ENCODE assay signal across 30 mouse cellular contexts in the genomic region with DNA sequence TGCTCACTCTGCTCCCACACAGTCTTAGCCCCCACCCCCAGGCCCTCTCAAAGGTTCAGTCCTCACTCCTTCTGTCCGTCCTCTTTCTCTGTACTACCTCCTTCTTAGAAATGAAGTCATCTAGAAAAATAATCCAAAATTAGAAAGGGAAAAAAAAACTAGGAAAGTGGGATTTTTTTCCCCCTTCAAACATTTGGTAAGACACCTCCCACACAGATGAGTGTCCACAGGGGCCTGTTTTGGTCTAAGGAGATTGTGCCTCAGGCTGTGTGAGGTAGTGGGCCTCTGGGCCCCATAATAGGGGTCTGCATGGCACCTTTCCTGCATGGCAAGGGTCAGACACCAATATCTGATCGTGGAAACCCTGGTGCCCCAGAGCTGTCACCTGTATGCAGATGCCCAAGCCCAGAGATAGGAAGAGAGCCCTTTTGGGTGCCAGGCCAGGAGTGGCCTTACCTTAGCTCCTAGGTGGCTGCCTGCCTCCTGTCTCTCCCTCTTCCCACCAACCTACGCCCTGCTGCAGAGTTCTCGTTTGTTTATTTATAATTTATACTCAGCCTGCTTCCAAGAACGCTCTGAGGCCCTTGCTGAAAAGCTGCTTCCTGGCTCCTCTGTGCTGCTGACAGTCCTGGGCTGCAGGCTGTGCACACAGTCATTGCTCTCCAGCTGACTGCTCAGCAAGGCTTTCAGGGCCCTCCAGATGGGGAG. TPM values are rescaled to one million over a fixed set of nuclear protein-coding genes. Genes with fewer than 3 reads are reported as not detected.
DNase-seq lines count a peak whose midpoint lies in the region; ATAC-seq and TF ChIP-seq lines count a peak whose summit lies in the region.
"Had no signal": no experiment of that assay in that cellular context is flagged by ENCODE, and none has a peak within 500 bp of the region (broad histone marks: within the 10 kb centered on the region; RNA-seq: fewer than 3 reads in every experiment).

No protein-coding gene starts in this region.

- H3K27me3 ChIP-seq in intestine, postnatal 0 days (replicated peaks; ENCODE audit: control insufficient read depth, insufficient read depth, low read length) = peaks cover 9% of the 10 kb centered on the region; the same call in 1 of the 2 replicates
- H3K27me3 ChIP-seq in intestine, embryonic 15.5 days (replicated peaks) = peaks cover 14% of the 10 kb centered on the region; the same call in 1 of the 2 replicates
- peaks cover 5% of the 10 kb centered on the region; the same call in 1 of the 2 replicates for H3K27me3 ChIP-seq in lung, embryonic 14.5 days (ENCODE audit: insufficient read depth, low read length)
- H3K27me3 ChIP-seq in lung, postnatal 0 days (replicated peaks; ENCODE audit: insufficient read depth, low read length) = 0 out of 2 replicates have a peak, but pooled peaks cover under 1% of the 10 kb centered on the region
- H3K27me3 ChIP-seq: forebrain, embryonic 15.5 days; hindbrain, embryonic 15.5 days had no signal

- no peak overlapping the region for H3K4me2 ChIP-seq in intestine, postnatal 0 days (replicated peaks; ENCODE audit: low read depth)
- H3K4me2 ChIP-seq in intestine, embryonic 15.5 days (replicated peaks) = no peak overlapping the region
- H3K4me2 ChIP-seq in lung, embryonic 14.5 days = no peak overlapping the region
- H3K4me2 ChIP-seq in lung, postnatal 0 days (replicated peaks; ENCODE audit: low read depth, low read length) = no peak overlapping the region
- H3K4me2 ChIP-seq: embryonic facial prominence, embryonic 13.5 days; forebrain, embryonic 15.5 days; heart, embryonic 13.5 days; hindbrain, embryonic 15.5 days; limb, embryonic 13.5 days; liver, embryonic 11.5 days had no signal

- H3K4me1 ChIP-seq in intestine, postnatal 0 days (replicated peaks; ENCODE audit: control insufficient read depth, insufficient read depth, low read length) = 0 out of 2 replicates have a peak, but pooled peaks cover 8% of the 10 kb centered on the region
- H3K4me1 ChIP-seq in intestine, embryonic 15.5 days (replicated peaks) = peaks cover 10% of the 10 kb centered on the region; the same call in 1 of the 2 replicates
- no peaks in the 10 kb centered on the region for H3K4me1 ChIP-seq in lung, embryonic 14.5 days (ENCODE audit: insufficient read depth)
- H3K4me1 ChIP-seq in lung, postnatal 0 days (ENCODE audit: insufficient read depth, low read depth, low read length) = no peaks in the 10 kb centered on the region

- no peak overlapping the region for H3K9ac ChIP-seq in intestine, postnatal 0 days (ENCODE audit: low read depth, low read length)
- H3K9ac ChIP-seq in intestine, embryonic 15.5 days = no peak overlapping the region
- H3K9ac ChIP-seq in lung, embryonic 14.5 days = peak overlapping the region; percentile 11; the same call in 1 of the 2 replicates
- no peak overlapping the region for H3K9ac ChIP-seq in lung, postnatal 0 days (replicated peaks; ENCODE audit: low read depth)
- H3K9ac ChIP-seq: embryonic facial prominence, embryonic 13.5 days; forebrain, embryonic 15.5 days; heart, embryonic 13.5 days; hindbrain, embryonic 15.5 days; limb, embryonic 13.5 days had no signal

- TF ChIP-seq EP300 in lung, postnatal 0 days (IDR thresholded peaks at IDR 0.05) = no peak

- H3K27ac ChIP-seq in intestine, postnatal 0 days (ENCODE audit: low read depth, low read length) = peak overlapping the region; percentile 31
- H3K27ac ChIP-seq in intestine, embryonic 15.5 days = no peak overlapping the region
- H3K27ac ChIP-seq in lung, embryonic 14.5 days (ENCODE audit: low read depth) = no peak overlapping the region
- H3K27ac ChIP-seq in lung, postnatal 0 days (ENCODE audit: low read length) = no peak overlapping the region
- H3K27ac ChIP-seq: embryonic facial prominence, embryonic 13.5 days; forebrain, embryonic 10.5 days; forebrain, embryonic 15.5 days; heart, embryonic 13.5 days; hindbrain, embryonic 10.5 days; hindbrain, embryonic 15.5 days; limb, embryonic 13.5 days; macrophage; stomach, postnatal 0 days had no signal

- H3K4me3 ChIP-seq in intestine, postnatal 0 days (ENCODE audit: low read depth, low read length) = no peak overlapping the region
- H3K4me3 ChIP-seq in intestine, embryonic 15.5 days (replicated peaks) = no peak overlapping the region
- H3K4me3 ChIP-seq in lung, embryonic 14.5 days (ENCODE audit: low read depth, low read length) = no peak overlapping the region
- H3K4me3 ChIP-seq in lung, postnatal 0 days (ENCODE audit: low read depth, low read length) = no peak overlapping the region
- H3K4me3 ChIP-seq: embryonic facial prominence, embryonic 13.5 days; forebrain, embryonic 10.5 days; forebrain, embryonic 15.5 days; heart, embryonic 13.5 days; hindbrain, embryonic 10.5 days; hindbrain, embryonic 15.5 days; limb, embryonic 13.5 days had no signal

- ATAC-seq in intestine, postnatal 0 days = peak; percentile 23; the same call in 1 of the 2 replicates
- no peak for ATAC-seq in intestine, embryonic 15.5 days
- ATAC-seq in lung, embryonic 14.5 days (ENCODE audit: insufficient read depth) = no peak
- ATAC-seq in lung, postnatal 0 days = no peak
- ATAC-seq: forebrain, embryonic 15.5 days; Patski had no signal

- no peaks in the 10 kb centered on the region for H3K36me3 ChIP-seq in intestine, postnatal 0 days (ENCODE audit: control insufficient read depth, insufficient read depth)
- no peaks in the 10 kb centered on the region for H3K36me3 ChIP-seq in intestine, embryonic 15.5 days
- no peaks in the 10 kb centered on the region for H3K36me3 ChIP-seq in lung, embryonic 14.5 days (ENCODE audit: insufficient read depth)
- H3K36me3 ChIP-seq in lung, postnatal 0 days (ENCODE audit: insufficient read depth, low read length) = no peaks in the 10 kb centered on the region
- H3K36me3 ChIP-seq: embryonic facial prominence, embryonic 13.5 days; forebrain, embryonic 10.5 days; forebrain, embryonic 15.5 days; G1E; heart, embryonic 13.5 days; hindbrain, embryonic 10.5 days; hindbrain, embryonic 15.5 days; limb, embryonic 13.5 days had no signal

- H3K9me3 ChIP-seq in intestine, postnatal 0 days (ENCODE audit: control insufficient read depth) = no peaks in the 10 kb centered on the region
- no peaks in the 10 kb centered on the region for H3K9me3 ChIP-seq in intestine, embryonic 15.5 days
- no peaks in the 10 kb centered on the region for H3K9me3 ChIP-seq in lung, embryonic 14.5 days (ENCODE audit: low read depth, low read length)
- H3K9me3 ChIP-seq in lung, postnatal 0 days (ENCODE audit: low read length) = no peaks in the 10 kb centered on the region
- H3K9me3 ChIP-seq: embryonic facial prominence, embryonic 13.5 days; forebrain, embryonic 10.5 days; forebrain, embryonic 15.5 days; heart, embryonic 13.5 days; hindbrain, embryonic 10.5 days; hindbrain, embryonic 15.5 days had no signal

- TF ChIP-seq CTCF in intestine, postnatal 0 days (IDR thresholded peaks at IDR 0.05; ENCODE audit: low read depth) = no peak
- no peak for TF ChIP-seq CTCF in lung, embryonic 14.5 days (IDR thresholded peaks at IDR 0.05; ENCODE audit: low read depth)
- TF ChIP-seq CTCF in lung, postnatal 0 days (IDR thresholded peaks at IDR 0.05) = no peak

- WGBS in intestine, postnatal 0 days = 38% methylated on average over 5 of the region's 5 CpGs
- WGBS in intestine, embryonic 15.5 days = 48% methylated on average over 5 of the region's 5 CpGs
- WGBS in lung, embryonic 14.5 days = 32% methylated on average over 5 of the region's 5 CpGs
- 34% methylated on average over 5 of the region's 5 CpGs for WGBS in lung, postnatal 0 days

- DNase-seq in lung, embryonic 14.5 days = peak; percentile 24
- no peak for DNase-seq in lung, postnatal 0 days (ENCODE audit: low spot score)
- peak; percentile 25 for DNase-seq in lung, postnatal 14 days
- DNase-seq in telencephalon, adult 2 months (ENCODE audit: low read depth, low spot score) = peak; percentile 64
- no peak for DNase-seq in kidney, adult 11 months
- DNase-seq: adrenal gland, postnatal 10 days; cerebellum, adult 11 months; cerebellum, adult 9-10 months; cerebellum, postnatal 36 days; gastrocnemius, postnatal 10 days; heart, postnatal 10 days; kidney, adult 9 months; kidney, postnatal 10 days; layer of hippocampus, postnatal 36 days; midbrain, embryonic 14.5 days; thymus, postnatal 4 days had no signal

RNA-seq across cellular contexts. Expression of gene Nptx1, which starts 27.4 kb away (rescaled TPM):
- 0.26 and 0.37 TPM in 2 replicates for polyA plus RNA-seq in intestine, postnatal 0 days (2015; fragmentation: Nextera tagmentation; extraction: Ambion mirVana)
- polyA plus RNA-seq in intestine, embryonic 15.5 days (2015; fragmentation: Nextera tagmentation; extraction: Ambion mirVana) = 0.90 and 1.1 TPM in 2 replicates
- 1.3 and 1.4 TPM in 2 replicates for polyA plus RNA-seq in lung, embryonic 14.5 days (2014; fragmentation: Nextera tagmentation; extraction: Ambion mirVana)
- polyA plus RNA-seq in lung, postnatal 0 days (2015; fragmentation: Nextera tagmentation; extraction: Ambion mirVana) = 1.7 and 2.1 TPM in 2 replicates
- polyA plus RNA-seq: G1E had no signal

RNA-seq across cellular contexts. Expression of gene Endov, which starts 29.0 kb away (rescaled TPM):
- 8.4 and 10.6 TPM in 2 replicates for polyA plus RNA-seq in intestine, postnatal 0 days (2015; fragmentation: Nextera tagmentation; extraction: Ambion mirVana)
- 15.5 and 15.6 TPM in 2 replicates for polyA plus RNA-seq in intestine, embryonic 15.5 days (2015; fragmentation: Nextera tagmentation; extraction: Ambion mirVana)
- 17.4 and 17.7 TPM in 2 replicates for polyA plus RNA-seq in lung, embryonic 14.5 days (2014; fragmentation: Nextera tagmentation; extraction: Ambion mirVana)
- 10.2 and 10.3 TPM in 2 replicates for polyA plus RNA-seq in lung, postnatal 0 days (2015; fragmentation: Nextera tagmentation; extraction: Ambion mirVana)

Comparison
In these comparisons a context has a peak if more than half of its experiments do, and no peak if none do; other contexts are left out.
1. DNase-seq: peak in lung, embryonic 14.5 days (single experiment), lung, postnatal 14 days (single experiment) and telencephalon, adult 2 months (single experiment); none in lung, postnatal 0 days (single experiment) and kidney, adult 11 months (single experiment).